Mouse (Mus musculus): ENCODE measurements around the gene Ifitm3. TPM values are rescaled to one million over a fixed set of nuclear protein-coding genes. Genes with fewer than 3 reads are reported as not detected.

Ifitm3 gene
- polyA plus RNA-seq, 1 experiment from 2014 or later, result 36.2 TPM

GRCm38 (mm10) chr7:140967862-140968591 is 42.5 kb downstream of the Ifitm3 start:
- H3K27me3 ChIP-seq (ENCODE audit: control insufficient read depth, insufficient read depth, low read length), result peaks cover 23% of the 10 kb centered on the region
- no peak overlapping the region for H3K4me3 ChIP-seq (ENCODE audit: low read depth, low read length)
- H3K9ac ChIP-seq (ENCODE audit: low read depth, low read length), result no peak overlapping the region
- H3K9me3 ChIP-seq (replicated peaks; ENCODE audit: control insufficient read depth, low read length), result no peaks in the 10 kb centered on the region
- peaks cover 11% of the 10 kb centered on the region for H3K4me1 ChIP-seq (ENCODE audit: control insufficient read depth, insufficient read depth, low read length)
- no peaks in the 10 kb centered on the region for H3K36me3 ChIP-seq (ENCODE audit: control insufficient read depth, insufficient read depth, low read length)
- ATAC-seq (replicated peaks; ENCODE audit: insufficient number of reproducible peaks, low FRiP score, low TSS enrichment), result no peak
- no peak overlapping the region for H3K27ac ChIP-seq (ENCODE audit: low read depth, low read length)
- 6% methylated on average over 14 of the region's 14 CpGs for WGBS (ENCODE audit: insufficient replicate concordance)
- no peak overlapping the region for H3K4me2 ChIP-seq

- 83% methylated on average over 4 of the region's 4 CpGs for WGBS (ENCODE audit: insufficient replicate concordance)
- H3K4me3 ChIP-seq (ENCODE audit: low read depth, low read length), result no peak within 1 kb of the TSS
- no peaks in the 10 kb centered on the region for H3K9me3 ChIP-seq (replicated peaks; ENCODE audit: control insufficient read depth, low read length)
- H3K36me3 ChIP-seq (ENCODE audit: control insufficient read depth, insufficient read depth, low read length), result no peaks in the 10 kb centered on the region
- H3K27ac ChIP-seq (ENCODE audit: low read depth, low read length), result no peak within 1 kb of the TSS
- no peak within 1 kb of the TSS for H3K4me2 ChIP-seq
- peaks cover 23% of the 10 kb centered on the region for H3K27me3 ChIP-seq (ENCODE audit: control insufficient read depth, insufficient read depth, low read length)
- peaks cover 11% of the 10 kb centered on the region for H3K4me1 ChIP-seq (ENCODE audit: control insufficient read depth, insufficient read depth, low read length)
- no peak within 1 kb of the TSS for H3K9ac ChIP-seq (ENCODE audit: low read depth, low read length)
- ATAC-seq (replicated peaks; ENCODE audit: insufficient number of reproducible peaks, low FRiP score, low TSS enrichment), result no peak
Measured at GRCm38 (mm10) chr7:140966921-140967320, 43.6 kb downstream of the Ifitm3 start, which contains the start of gene Ifitm1. Ifitm1 (plus strand) TSS chr7:140967221.

- WGBS (ENCODE audit: insufficient replicate concordance), result 86% methylated on average over 2 of the region's 2 CpGs
Measured at GRCm38 (mm10) chr7:140962733-140963132, 47.8 kb downstream of the Ifitm3 start.

GRCm38 (mm10) chr7:140961416-140961815 is 49.2 kb downstream of the Ifitm3 start:
- H3K27ac ChIP-seq (ENCODE audit: low read depth, low read length), result no peak overlapping the region
- no peaks in the 10 kb centered on the region for H3K9me3 ChIP-seq (replicated peaks; ENCODE audit: control insufficient read depth, low read length)
- no peaks in the 10 kb centered on the region for H3K27me3 ChIP-seq (ENCODE audit: control insufficient read depth, insufficient read depth, low read length)
- H3K4me2 ChIP-seq, result no peak overlapping the region
- H3K4me3 ChIP-seq (ENCODE audit: low read depth, low read length), result no peak overlapping the region
- 75% methylated on average over 2 of the region's 2 CpGs for WGBS (ENCODE audit: insufficient replicate concordance)
- H3K9ac ChIP-seq (ENCODE audit: low read depth, low read length), result no peak overlapping the region
- ATAC-seq (replicated peaks; ENCODE audit: insufficient number of reproducible peaks, low FRiP score, low TSS enrichment), result no peak
- no peaks in the 10 kb centered on the region for H3K4me1 ChIP-seq (ENCODE audit: control insufficient read depth, insufficient read depth, low read length)
- H3K36me3 ChIP-seq (ENCODE audit: control insufficient read depth, insufficient read depth, low read length), result no peaks in the 10 kb centered on the region

More at GRCm38 (mm10) chr7:140962733-140963132, 47.8 kb downstream of the Ifitm3 start:
- Histone ChIP-seq H3K4me2 (no peak overlapping the region), H3K36me3 (ENCODE audit: control insufficient read depth, insufficient read depth, low read length) (no peaks in the 10 kb centered on the region), H3K9me3 (replicated peaks; ENCODE audit: control insufficient read depth, low read length) (no peaks in the 10 kb centered on the region), H3K27me3 (ENCODE audit: control insufficient read depth, insufficient read depth, low read length) (peaks cover 5% of the 10 kb centered on the region), H3K27ac (ENCODE audit: low read depth, low read length) (no peak overlapping the region), H3K4me1 (ENCODE audit: control insufficient read depth, insufficient read depth, low read length) (no peaks in the 10 kb centered on the region), H3K4me3 (ENCODE audit: low read depth, low read length) (no peak overlapping the region), H3K9ac (ENCODE audit: low read depth, low read length) (no peak overlapping the region)
- ATAC-seq (replicated peaks; ENCODE audit: insufficient number of reproducible peaks, low FRiP score, low TSS enrichment), result no peak

GRCm38 (mm10) chr7:140960026-140960425 is 50.5 kb downstream of the Ifitm3 start:
- H3K4me1 ChIP-seq (ENCODE audit: control insufficient read depth, insufficient read depth, low read length), result no peaks in the 10 kb centered on the region; the same call in 1 of the 2 replicates
- no peak overlapping the region for H3K9ac ChIP-seq (ENCODE audit: low read depth, low read length)
- 79% methylated on average over 5 of the region's 5 CpGs for WGBS (ENCODE audit: insufficient replicate concordance)
- no peak overlapping the region for H3K4me3 ChIP-seq (ENCODE audit: low read depth, low read length)
- no peaks in the 10 kb centered on the region for H3K36me3 ChIP-seq (ENCODE audit: control insufficient read depth, insufficient read depth, low read length)
- no peak overlapping the region for H3K27ac ChIP-seq (ENCODE audit: low read depth, low read length)
- H3K27me3 ChIP-seq (ENCODE audit: control insufficient read depth, insufficient read depth, low read length), result no peaks in the 10 kb centered on the region
- no peak overlapping the region for H3K4me2 ChIP-seq
- ATAC-seq (replicated peaks; ENCODE audit: insufficient number of reproducible peaks, low FRiP score, low TSS enrichment), result no peak
- no peaks in the 10 kb centered on the region for H3K9me3 ChIP-seq (replicated peaks; ENCODE audit: control insufficient read depth, low read length)

Other genes with a start within 250 kb of the Ifitm3 start
- gene Cyp2e1, start 247.0 kb downstream of the Ifitm3 start, polyA plus RNA-seq (2014; fragmentation: Nextera tagmentation; extraction: Ambion mirVana), result not detected in 2 replicates
- gene Syce1, start 222.9 kb downstream of the Ifitm3 start, polyA plus RNA-seq (2014; fragmentation: Nextera tagmentation; extraction: Ambion mirVana), result 0.25 and 0.70 TPM in 2 replicates
- gene Zfp941, start 188.6 kb downstream of the Ifitm3 start, polyA plus RNA-seq (2014; fragmentation: Nextera tagmentation; extraction: Ambion mirVana), result 0.93 and 1.0 TPM in 2 replicates
- not detected in 2 replicates for gene Urah, start 175.8 kb downstream of the Ifitm3 start, polyA plus RNA-seq (2014; fragmentation: Nextera tagmentation; extraction: Ambion mirVana)
- not detected in 2 replicates for gene Scgb1c1, start 165.2 kb downstream of the Ifitm3 start, polyA plus RNA-seq (2014; fragmentation: Nextera tagmentation; extraction: Ambion mirVana)
- gene Odf3, start 163.0 kb downstream of the Ifitm3 start, polyA plus RNA-seq (2014; fragmentation: Nextera tagmentation; extraction: Ambion mirVana), result not detected in 2 replicates
- gene Gm45785, start 154.4 kb downstream of the Ifitm3 start, polyA plus RNA-seq (2014; fragmentation: Nextera tagmentation; extraction: Ambion mirVana), result not detected in 2 replicates
- gene Ric8a, start 153.8 kb downstream of the Ifitm3 start, polyA plus RNA-seq (2014; fragmentation: Nextera tagmentation; extraction: Ambion mirVana), result 38.9 and 47.8 TPM in 2 replicates
- 29.4 and 30.8 TPM in 2 replicates for gene Bet1l, start 153.2 kb downstream of the Ifitm3 start, polyA plus RNA-seq (2014; fragmentation: Nextera tagmentation; extraction: Ambion mirVana)
- 102 and 139 TPM in 2 replicates for gene Psmd13, start 128.8 kb downstream of the Ifitm3 start, polyA plus RNA-seq (2014; fragmentation: Nextera tagmentation; extraction: Ambion mirVana)
- 31.9 and 34.8 TPM in 2 replicates for gene Sirt3, start 128.5 kb downstream of the Ifitm3 start, polyA plus RNA-seq (2014; fragmentation: Nextera tagmentation; extraction: Ambion mirVana)
- 69.2 and 75.4 TPM in 2 replicates for gene Cox8b, start 110.3 kb downstream of the Ifitm3 start, polyA plus RNA-seq (2014; fragmentation: Nextera tagmentation; extraction: Ambion mirVana)
- not detected in 2 replicates for gene Nlrp6, start 89.9 kb downstream of the Ifitm3 start, polyA plus RNA-seq (2014; fragmentation: Nextera tagmentation; extraction: Ambion mirVana)
- gene Pgghg, start 69.4 kb downstream of the Ifitm3 start, polyA plus RNA-seq (2014; fragmentation: Nextera tagmentation; extraction: Ambion mirVana), result 11.1 and 12.0 TPM in 2 replicates
- gene Ifitm5, start 60.5 kb downstream of the Ifitm3 start, polyA plus RNA-seq (2014; fragmentation: Nextera tagmentation; extraction: Ambion mirVana), result 0.34 TPM in 1 of 2 replicates, not detected in the other
- gene Gm45717, start 54.8 kb downstream of the Ifitm3 start, polyA plus RNA-seq (2014; fragmentation: Nextera tagmentation; extraction: Ambion mirVana), result 0.46 TPM in 1 of 2 replicates, not detected in the other
- 420 and 429 TPM in 2 replicates for gene Ifitm2, start 54.8 kb downstream of the Ifitm3 start, polyA plus RNA-seq (2014; fragmentation: Nextera tagmentation; extraction: Ambion mirVana)
- 4.8 and 7.6 TPM in 2 replicates for gene Ifitm1, start 43.5 kb downstream of the Ifitm3 start, polyA plus RNA-seq (2014; fragmentation: Nextera tagmentation; extraction: Ambion mirVana)
- gene Ifitm6, start 7.2 kb upstream of the Ifitm3 start, polyA plus RNA-seq (2014; fragmentation: Nextera tagmentation; extraction: Ambion mirVana), result 0.26 TPM in 1 of 2 replicates, not detected in the other
- gene Gm17387, start 18.4 kb upstream of the Ifitm3 start, polyA plus RNA-seq (2014; fragmentation: Nextera tagmentation; extraction: Ambion mirVana), result not detected in 2 replicates
- 1.4 and 2.6 TPM in 2 replicates for gene B4galnt4, start 50.3 kb upstream of the Ifitm3 start, polyA plus RNA-seq (2014; fragmentation: Nextera tagmentation; extraction: Ambion mirVana)
- 0.67 and 0.68 TPM in 2 replicates for gene Pkp3, start 67.4 kb upstream of the Ifitm3 start, polyA plus RNA-seq (2014; fragmentation: Nextera tagmentation; extraction: Ambion mirVana)
- gene Sigirr, start 89.8 kb upstream of the Ifitm3 start, polyA plus RNA-seq (2014; fragmentation: Nextera tagmentation; extraction: Ambion mirVana), result 2.3 and 3.0 TPM in 2 replicates
- gene Ano9, start 107.0 kb upstream of the Ifitm3 start, polyA plus RNA-seq (2014; fragmentation: Nextera tagmentation; extraction: Ambion mirVana), result 0.31 TPM in 1 of 2 replicates, not detected in the other
- gene Ptdss2, start 111.6 kb upstream of the Ifitm3 start, polyA plus RNA-seq (2014; fragmentation: Nextera tagmentation; extraction: Ambion mirVana), result 65.0 and 71.2 TPM in 2 replicates
- 95.3 and 103 TPM in 2 replicates for gene Rnh1, start 162.1 kb upstream of the Ifitm3 start, polyA plus RNA-seq (2014; fragmentation: Nextera tagmentation; extraction: Ambion mirVana)
- 73.1 and 80.9 TPM in 2 replicates for gene Hras, start 183.2 kb upstream of the Ifitm3 start, polyA plus RNA-seq (2014; fragmentation: Nextera tagmentation; extraction: Ambion mirVana)
- 1.6 TPM in 2 replicates for gene Lrrc56, start 183.4 kb upstream of the Ifitm3 start, polyA plus RNA-seq (2014; fragmentation: Nextera tagmentation; extraction: Ambion mirVana)
- gene Lmntd2, start 203.3 kb upstream of the Ifitm3 start, polyA plus RNA-seq (2014; fragmentation: Nextera tagmentation; extraction: Ambion mirVana), result 0.46 and 0.99 TPM in 2 replicates
- gene Rassf7, start 205.1 kb upstream of the Ifitm3 start, polyA plus RNA-seq (2014; fragmentation: Nextera tagmentation; extraction: Ambion mirVana), result 14.3 and 17.5 TPM in 2 replicates
- gene Phrf1, start 218.0 kb upstream of the Ifitm3 start, polyA plus RNA-seq (2014; fragmentation: Nextera tagmentation; extraction: Ambion mirVana), result 50.2 and 51.1 TPM in 2 replicates